Mouse (Mus musculus): ENCODE data around the gene Mettl21c.

DNA sequence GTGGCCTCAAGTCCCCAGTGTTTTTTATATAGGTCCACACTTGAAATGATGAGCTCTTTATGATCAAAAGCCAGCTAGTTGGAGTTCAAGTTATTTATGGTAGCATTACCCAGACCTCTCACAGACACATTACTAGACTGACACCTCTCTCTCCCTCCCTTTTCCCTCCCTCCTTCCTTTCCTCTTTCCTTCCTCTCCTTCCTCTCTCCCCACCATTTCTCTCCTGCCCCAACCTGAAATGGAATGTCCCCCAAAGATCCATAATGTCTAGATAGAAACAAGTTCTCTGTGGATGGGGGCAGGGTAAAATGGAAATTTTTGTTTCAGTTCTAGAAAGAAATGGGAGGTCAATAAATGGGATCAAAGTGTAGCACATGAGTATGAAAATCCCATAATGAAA, at the start of gene Mettl21c:
- TF ChIP-seq CTCF (IDR thresholded peaks at IDR 0.05; ENCODE audit: control insufficient read depth, insufficient read depth, insufficient read length) (no peak), MYOG (IDR thresholded peaks at IDR 0.05; ENCODE audit: control insufficient read depth, extremely low read depth, insufficient read length) (no peak), CEBPB (IDR thresholded peaks at IDR 0.05; ENCODE audit: low read depth) (no peak)
